Mouse (Mus musculus) liver, adult 2 months (tissue): ENCODE measurements around the gene Ino80b.

Experiments used
- CTCF ChIP-seq: fragments of 200-500 bp; IDR thresholded peaks from 2 replicates; pipeline ENCODE4 v1.5.1; 2011; ENCODE audit warnings: low read depth, low read length, control low read depth
- POLR2A ChIP-seq: fragments of 200-500 bp; IDR thresholded peaks from 2 replicates; pipeline ENCODE4 v1.6.1; 2011; ENCODE audit warnings: low read length, control low read depth; ENCODE audit not compliant: insufficient read depth; ENCODE audit errors: extremely low read depth

DNA sequence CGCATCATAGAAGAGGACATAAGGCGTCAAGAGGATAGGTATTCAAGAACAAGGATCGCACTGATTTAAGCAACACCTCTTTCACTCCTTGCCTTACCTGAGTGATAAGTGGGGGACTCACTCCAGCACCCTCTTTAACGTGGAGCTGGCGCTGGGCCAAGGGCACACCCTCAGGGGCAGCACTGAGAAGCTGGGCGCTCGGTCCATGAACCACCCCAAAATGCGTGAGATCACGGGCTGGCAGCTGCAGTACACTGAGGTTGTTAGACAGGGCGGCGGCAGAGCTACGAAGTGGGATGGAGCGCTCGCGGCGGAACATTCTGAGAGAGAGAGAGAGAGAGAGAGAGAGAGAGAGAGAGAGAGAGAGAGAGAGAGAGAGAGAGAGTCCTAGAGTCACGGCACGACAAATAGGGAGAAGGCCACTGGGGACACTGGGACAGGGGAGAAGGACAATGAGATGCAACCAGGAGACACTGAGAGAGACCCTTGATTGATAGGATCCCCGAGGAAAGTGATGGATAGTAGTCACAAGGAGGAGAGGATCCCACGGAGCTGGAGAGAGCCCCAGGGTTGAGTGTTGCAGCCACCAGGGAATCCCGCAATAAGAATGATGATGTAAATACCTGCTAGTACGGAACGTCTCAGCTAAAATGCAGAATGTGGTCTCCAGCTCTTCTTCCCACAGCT is 30.5 kb upstream of the Ino80b start:
- no peak for TF ChIP-seq CTCF
- no peak for TF ChIP-seq POLR2A
